Mouse (Mus musculus): ENCODE data around the gene Nipsnap1.

DNA sequence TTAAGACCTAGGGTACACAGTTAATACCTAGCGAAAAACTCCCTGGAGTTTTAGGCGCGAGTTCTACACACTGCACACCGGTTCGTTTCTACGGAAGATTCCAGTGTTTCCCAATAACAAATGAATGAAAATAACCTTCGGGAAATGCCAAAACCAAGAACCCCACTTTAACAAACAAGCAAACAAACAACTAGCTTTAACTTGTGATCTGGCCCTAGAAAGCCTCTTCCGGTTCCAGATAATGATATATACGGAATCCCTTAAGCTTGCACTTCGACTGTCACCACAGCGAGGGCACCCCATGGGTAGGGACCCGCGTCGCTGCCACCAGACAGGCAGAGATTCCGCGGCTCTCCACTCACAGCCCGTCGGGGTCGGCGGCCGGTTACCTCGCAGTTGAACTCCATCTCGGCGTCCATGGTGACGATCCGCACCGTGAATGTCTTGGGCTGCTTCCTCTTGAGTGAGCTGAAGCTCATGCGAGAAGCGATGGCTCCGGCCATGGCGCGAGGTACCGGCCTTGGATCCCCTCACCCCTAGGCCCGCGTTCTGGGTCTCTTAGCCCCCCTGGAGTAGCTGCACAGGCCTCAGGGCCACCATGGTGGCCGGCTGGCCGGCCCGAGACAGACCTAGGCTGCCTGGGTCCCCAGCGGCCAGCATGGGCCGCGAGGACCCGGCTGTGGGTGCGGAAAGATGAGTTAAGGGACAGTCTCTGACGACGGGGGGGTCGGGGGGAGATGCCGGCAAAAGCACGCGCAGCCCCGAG, 25.1 kb upstream of the Nipsnap1 start:
- TF ChIP-seq CTCF (IDR thresholded peaks at IDR 0.05; ENCODE audit: low read depth, low read length) = no peak
- TF ChIP-seq POLR2A (IDR thresholded peaks at IDR 0.05; ENCODE audit: extremely low read depth, insufficient read depth, low read length) = no peak

All from liver, adult 2 months (tissue).